Mouse (Mus musculus): ENCODE results near the gene Etfdh. TPM values are rescaled to one million over a fixed set of nuclear protein-coding genes. Genes with fewer than 3 reads are reported as not detected.

The Etfdh gene
- polyA plus RNA-seq, 1 experiment, result 28.4 TPM

DNA sequence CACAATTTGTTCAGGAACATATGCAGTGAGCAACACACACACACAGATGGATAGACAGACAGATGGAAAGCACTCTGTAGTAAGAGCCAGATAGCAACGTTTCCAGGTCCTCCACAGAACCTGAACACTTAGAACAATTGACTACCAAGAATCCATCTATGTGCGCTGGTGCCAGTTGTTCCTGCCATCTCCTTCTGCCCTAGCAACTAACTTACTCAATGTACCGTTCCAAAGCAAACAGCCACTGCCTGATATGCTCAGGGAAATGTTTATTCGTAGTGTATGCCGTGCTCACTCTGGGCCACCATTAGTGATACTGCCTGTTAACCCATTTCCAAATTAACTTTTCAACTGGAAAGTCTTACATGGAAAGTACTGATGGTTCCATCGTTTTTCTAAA lies 74.2 kb downstream of the Etfdh start:
- TF ChIP-seq POLR2A (IDR thresholded peaks at IDR 0.05; ENCODE audit: borderline replicate concordance, low read depth, low read length) (no peak), CTCF (IDR thresholded peaks at IDR 0.05; ENCODE audit: low read depth, low read length) (no peak)
- no peak overlapping the region for H3K4me3 ChIP-seq (ENCODE audit: insufficient read depth, low read length)
- H3K27ac ChIP-seq (ENCODE audit: insufficient read depth, low read depth, low read length), result no peak overlapping the region
- H3K4me1 ChIP-seq (ENCODE audit: control insufficient read depth, insufficient read depth, low read length), result peaks cover 67% of the 10 kb centered on the region

Other genes with a start within 250 kb of the Etfdh start
- gene Fnip2, start 61.7 kb downstream of the Etfdh start, polyA plus RNA-seq (2012; ENCODE audit: insufficient read depth, insufficient read length, missing spikeins), result 125 and 135 TPM in 2 replicates
- gene Ppid, start 38.2 kb downstream of the Etfdh start, polyA plus RNA-seq (2012; ENCODE audit: insufficient read depth, insufficient read length, missing spikeins), result 34.9 and 45.8 TPM in 2 replicates
- 10.0 and 12.1 TPM in 2 replicates for gene 4930579G24Rik, start 421 bp downstream of the Etfdh start, polyA plus RNA-seq (2012; ENCODE audit: insufficient read depth, insufficient read length, missing spikeins)
- not detected in 2 replicates for gene Rxfp1, start 108.4 kb upstream of the Etfdh start, polyA plus RNA-seq (2012; ENCODE audit: insufficient read depth, insufficient read length, missing spikeins)
- 7.0 and 7.3 TPM in 2 replicates for gene Tmem144, start 223.3 kb upstream of the Etfdh start, polyA plus RNA-seq (2012; ENCODE audit: insufficient read depth, insufficient read length, missing spikeins)